Mouse (Mus musculus) cerebellum, adult 18-20 months (tissue): ENCODE results near the gene Rhox4a.
"Not testable (repeated sequence)": the region's sequence is repeated elsewhere in the genome, so short reads cannot be mapped to it uniquely, and the experiment has no call there.

ENCODE experiments used
- DNase-seq, 2 experiments: peaks; one replicate each; pipeline ENCODE4 v3.0.0; 2021

Rhox4a gene

GRCm38 (mm10) chrX:37265038-37265437, at the start of gene Rhox4a:
Gene Rhox4a, plus strand, starts transcription at chrX:37265338.
- DNase-seq: not testable (repeated sequence)

- DNase-seq: not testable (repeated sequence)
Observed at GRCm38 (mm10) chrX:37222158-37222557, 43.0 kb upstream of the Rhox4a start, which contains the start of gene Rhox1. Gene Rhox1, minus strand, starts transcription at chrX:37222258.

GRCm38 (mm10) chrX:37244676-37245075, 20.5 kb upstream of the Rhox4a start, which contains the start of gene Rhox2a:
Gene Rhox2a, plus strand, starts transcription at chrX:37244976.
- not testable (repeated sequence) for DNase-seq

- not testable (repeated sequence) for DNase-seq
Observed at GRCm38 (mm10) chrX:37249619-37250018, 15.5 kb upstream of the Rhox4a start, which contains the start of gene Rhox3a. Gene Rhox3a, plus strand, starts transcription at chrX:37249919.
